Mouse (Mus musculus) thymus, adult 2 months (tissue): ENCODE measurements around the gene Btbd9.

ENCODE experiments used
- CTCF ChIP-seq: fragments of 200-500 bp; IDR thresholded peaks from 2 replicates; pipeline ENCODE4 v1.5.1; 2012; ENCODE audit warnings: mild to moderate bottlenecking, control low read depth, low read length, moderate library complexity, borderline replicate concordance; ENCODE audit not compliant: control insufficient read depth, poor library complexity, insufficient read depth; ENCODE audit errors: extremely low read depth
- POLR2A ChIP-seq: fragments of 200-500 bp; IDR thresholded peaks from 2 replicates; pipeline ENCODE4 v1.6.1; 2012; ENCODE audit warnings: mild to moderate bottlenecking, low read length, control low read depth, moderate library complexity; ENCODE audit not compliant: control insufficient read depth, poor library complexity, insufficient read depth; ENCODE audit errors: extremely low read depth

DNA sequence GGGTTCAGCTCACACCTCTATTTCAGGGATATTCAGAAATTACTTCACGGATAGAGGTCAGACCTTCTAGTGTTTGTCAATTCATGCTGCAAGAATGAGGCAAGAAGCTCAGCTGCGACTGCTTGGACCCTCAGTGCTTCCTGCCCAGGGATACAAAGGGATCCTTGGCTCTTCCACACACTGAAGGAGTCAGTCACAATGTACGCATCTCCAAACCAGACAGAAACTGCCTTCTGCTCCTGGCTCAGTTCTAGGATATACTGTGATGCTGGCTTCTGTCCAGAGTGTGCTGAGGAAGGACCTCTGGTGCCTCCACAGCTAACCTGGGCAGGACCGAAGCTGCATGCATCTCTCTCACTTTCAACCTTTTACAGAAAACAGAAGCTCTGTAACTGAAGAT, 187.5 kb downstream of the Btbd9 start:
- no peak for TF ChIP-seq CTCF
- TF ChIP-seq POLR2A = no peak
